Mouse (Mus musculus) hindbrain, embryonic 10.5 days (tissue): Measurements from ENCODE around the gene Adgrg5. TPM values are rescaled to one million over a fixed set of nuclear protein-coding genes. Genes with fewer than 3 reads are reported as not detected.

Source experiments
- DNase-seq: peaks from one replicate; pipeline ENCODE4 v3.0.0-alpha.2; 2017; ENCODE audit warnings: low spot score
- H3K27ac ChIP-seq: fragments of 300-500 bp; sonication (generic); 2 replicates; pipeline ENCODE4 v1.5.1; 2016; ENCODE audit warnings: mild to moderate bottlenecking, moderate library complexity
- H3K27me3 ChIP-seq: fragments of 300-500 bp; sonication (generic); 2 replicates; pipeline ENCODE4 v1.6.1; 2016; ENCODE audit warnings: mild to moderate bottlenecking; ENCODE audit not compliant: poor library complexity, insufficient read depth, severe bottlenecking
- H3K36me3 ChIP-seq: fragments of 300-500 bp; sonication (generic); 2 replicates; pipeline ENCODE4 v1.6.1; 2016; ENCODE audit warnings: mild to moderate bottlenecking, moderate library complexity
- H3K4me1 ChIP-seq: fragments of 300-500 bp; sonication (generic); replicated peaks from 2 replicates; pipeline ENCODE4 v1.6.1; 2016; ENCODE audit warnings: mild to moderate bottlenecking
- H3K4me3 ChIP-seq: fragments of 300-500 bp; sonication (generic); 2 replicates; pipeline ENCODE4 v1.5.1; 2016; ENCODE audit warnings: mild to moderate bottlenecking, moderate library complexity
- H3K9me3 ChIP-seq: fragments of 300-500 bp; sonication (generic); 2 replicates; pipeline ENCODE4 v1.6.1; 2016; ENCODE audit warnings: mild to moderate bottlenecking, moderate library complexity
- WGBS: fragments of 180-500 bp; shearing (Covaris S2); methylation state at CpG from one replicate; pipeline ENCODE4 v1.1.7; 2016; 5-methylcytosine and 5-hydroxymethylcytosine counted together
- polyA plus RNA-seq: library from polyadenylated mRNA; unstranded; fragments of >200 nt; fragmentation: Nextera tagmentation; extraction: Ambion mirVana; gene quantifications from 2 replicates; pipeline ENCODE4 v1.2.1, GENCODE M21; 2016

Adgrg5 gene
- polyA plus RNA-seq, 1 experiment from 2014 or later: 0.22 TPM

DNA sequence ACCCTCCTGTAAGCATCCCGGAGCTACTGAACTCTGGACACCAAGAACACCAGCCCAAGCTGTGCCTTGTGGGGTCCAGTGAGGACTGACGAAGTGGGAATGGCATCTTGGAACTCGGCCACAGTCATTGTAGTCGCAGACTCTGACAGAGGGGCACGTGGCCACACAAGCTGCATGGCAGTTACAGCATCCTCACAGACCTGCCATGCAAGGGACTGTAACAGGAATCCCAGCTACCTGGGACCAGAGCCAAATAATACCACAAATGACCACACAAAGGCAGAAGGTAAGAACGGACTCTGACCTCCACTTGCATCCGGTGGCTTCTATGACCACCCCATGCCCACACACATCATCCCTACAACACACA is 30.9 kb downstream of the Adgrg5 start:
- WGBS: 85% methylated on average over 7 of the region's 7 CpGs
- DNase-seq: no peak
- H3K4me3 ChIP-seq: no peak overlapping the region
- no peaks in the 10 kb centered on the region for H3K9me3 ChIP-seq
- H3K27ac ChIP-seq: no peak overlapping the region
- 0 out of 2 replicates have a peak, but pooled peaks cover 7% of the 10 kb centered on the region for H3K27me3 ChIP-seq
- 0 out of 2 replicates have a peak, but pooled peaks cover 5% of the 10 kb centered on the region for H3K4me1 ChIP-seq
- H3K36me3 ChIP-seq: no peaks in the 10 kb centered on the region

DNA sequence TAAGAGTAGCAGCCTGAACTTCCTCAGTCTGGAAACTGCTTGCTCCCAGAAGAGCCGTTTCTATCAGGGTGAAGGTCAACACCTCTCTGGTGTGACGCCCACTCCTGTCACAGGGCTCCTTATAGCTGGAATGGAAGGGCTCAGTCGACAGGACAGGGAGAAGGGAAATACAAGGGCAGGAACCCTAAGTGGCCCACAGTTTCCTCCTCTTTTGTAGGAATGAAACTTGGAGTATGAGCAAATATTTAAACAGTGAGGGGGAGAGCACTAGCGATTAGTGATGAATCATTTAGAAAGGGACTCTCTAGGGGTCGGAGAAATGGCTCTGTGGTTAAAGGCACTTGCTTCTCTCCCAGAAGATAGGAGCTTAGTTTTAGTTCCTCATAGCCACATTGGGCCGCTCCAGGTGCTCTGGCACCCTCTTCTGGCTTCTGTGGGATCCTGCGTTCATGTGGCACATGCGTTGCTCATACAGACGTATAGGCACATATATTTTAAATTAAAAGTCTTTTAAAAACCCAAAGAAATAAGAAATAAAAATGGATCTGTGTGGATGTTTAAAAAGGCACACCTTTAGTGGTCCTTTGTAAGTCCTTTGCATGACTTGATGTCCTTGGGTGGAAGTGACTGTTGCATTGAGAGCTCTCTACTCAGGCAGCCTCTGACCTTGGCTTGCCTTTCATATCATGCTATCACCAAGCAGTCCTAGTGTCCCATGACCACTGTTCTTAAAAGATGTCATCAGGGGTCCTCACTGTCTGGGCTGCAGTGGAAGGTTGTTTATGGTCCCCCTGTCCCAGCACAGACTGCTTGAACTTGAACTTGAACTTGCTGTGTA is 31.6 kb downstream of the Adgrg5 start:
- Histone ChIP-seq H3K27me3 (0 out of 2 replicates have a peak, but pooled peaks cover 7% of the 10 kb centered on the region), H3K36me3 (no peaks in the 10 kb centered on the region), H3K4me1 (0 out of 2 replicates have a peak, but pooled peaks cover 5% of the 10 kb centered on the region), H3K9me3 (no peaks in the 10 kb centered on the region), H3K4me3 (no peak overlapping the region), H3K27ac (no peak overlapping the region)
- no peak for DNase-seq
- 40% methylated on average over 9 of the region's 9 CpGs for WGBS

DNA sequence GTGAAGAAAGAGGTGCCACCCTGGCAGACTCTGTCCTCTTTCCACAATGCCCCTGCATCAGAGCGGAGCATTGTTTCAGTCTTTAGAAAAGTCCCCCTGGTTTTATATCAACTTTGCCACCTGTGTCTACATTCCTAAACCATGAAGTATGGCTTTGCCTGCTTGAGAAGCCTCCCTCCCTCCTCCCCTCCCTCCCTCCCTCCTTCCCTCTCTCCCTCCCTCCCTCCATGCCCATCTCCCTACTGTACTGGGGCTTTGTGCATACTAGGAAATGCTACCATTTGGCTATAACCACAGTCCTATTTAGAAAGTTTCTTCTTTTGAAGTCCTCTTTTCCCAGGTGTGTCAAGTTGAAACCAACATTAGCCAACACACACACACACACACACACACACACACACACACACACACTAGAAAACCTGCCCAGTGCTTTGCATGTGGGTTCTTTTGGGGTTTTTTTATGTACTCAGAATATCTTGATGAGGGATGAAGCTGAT is 32.6 kb downstream of the Adgrg5 start:
- 89% methylated on average over 1 of the region's 1 CpGs for WGBS
- 0 out of 2 replicates have a peak, but pooled peaks cover 5% of the 10 kb centered on the region for H3K4me1 ChIP-seq
- H3K36me3 ChIP-seq: no peaks in the 10 kb centered on the region
- DNase-seq: no peak
- no peak overlapping the region for H3K4me3 ChIP-seq
- H3K27ac ChIP-seq: no peak overlapping the region
- H3K27me3 ChIP-seq: 0 out of 2 replicates have a peak, but pooled peaks cover 7% of the 10 kb centered on the region
- H3K9me3 ChIP-seq: no peaks in the 10 kb centered on the region

DNA sequence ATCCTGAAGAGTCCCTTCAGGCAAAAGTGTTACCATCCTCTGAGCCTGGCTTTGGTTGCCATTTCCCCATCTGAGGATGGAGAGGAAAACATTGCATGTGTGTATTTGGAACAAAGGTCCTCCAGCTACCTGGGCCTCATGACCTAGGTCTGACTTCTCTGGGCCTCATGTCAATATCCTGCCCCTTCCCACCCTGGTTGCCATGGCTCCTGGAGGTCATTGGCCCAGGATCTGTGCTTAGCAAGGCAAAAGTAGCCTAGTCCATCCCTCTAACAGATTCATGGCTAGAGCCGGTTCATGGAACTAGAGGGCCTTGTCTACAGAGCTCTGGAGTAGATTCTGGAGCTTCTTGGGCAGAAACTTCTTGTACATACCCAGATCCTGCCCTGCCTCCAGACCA is 38.7 kb downstream of the Adgrg5 start:
- WGBS: 90% methylated on average over 1 of the region's 1 CpGs
- DNase-seq: no peak
- H3K9me3 ChIP-seq: no peaks in the 10 kb centered on the region

DNA sequence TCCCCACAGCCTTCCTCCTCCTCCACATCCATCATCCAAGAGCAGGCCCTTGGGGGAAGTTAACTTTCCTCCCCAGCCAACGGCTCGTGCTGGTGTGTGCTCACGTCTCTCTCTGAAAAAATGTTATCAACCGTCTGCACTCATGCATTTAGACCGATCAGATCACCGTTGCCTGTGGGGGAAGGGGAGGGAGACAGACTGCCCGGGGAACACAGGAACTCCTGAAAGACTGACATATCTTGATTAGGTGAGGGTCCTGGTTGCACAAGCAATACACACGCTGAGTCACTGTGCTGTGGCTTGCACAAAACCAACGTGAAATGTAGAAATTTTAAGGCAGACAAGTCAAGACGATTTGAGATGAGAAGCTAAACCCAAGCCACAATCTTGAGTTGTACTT is 41.3 kb downstream of the Adgrg5 start:
- H3K4me1 ChIP-seq: 0 out of 2 replicates have a peak, but pooled peaks cover 3% of the 10 kb centered on the region
- H3K9me3 ChIP-seq: no peaks in the 10 kb centered on the region
- H3K27me3 ChIP-seq: 0 out of 2 replicates have a peak, but pooled peaks cover 4% of the 10 kb centered on the region
- DNase-seq: no peak
- no peak overlapping the region for H3K27ac ChIP-seq
- H3K36me3 ChIP-seq: no peaks in the 10 kb centered on the region
- H3K4me3 ChIP-seq: no peak overlapping the region
- WGBS: 58% methylated on average over 10 of the region's 10 CpGs

More for the DNA sequence above, 38.7 kb downstream of the Adgrg5 start:
- Histone ChIP-seq H3K4me1 (0 out of 2 replicates have a peak, but pooled peaks cover 3% of the 10 kb centered on the region), H3K27me3 (0 out of 2 replicates have a peak, but pooled peaks cover under 1% of the 10 kb centered on the region), H3K4me3 (no peak overlapping the region), H3K27ac (no peak overlapping the region), H3K36me3 (no peaks in the 10 kb centered on the region)

DNA sequence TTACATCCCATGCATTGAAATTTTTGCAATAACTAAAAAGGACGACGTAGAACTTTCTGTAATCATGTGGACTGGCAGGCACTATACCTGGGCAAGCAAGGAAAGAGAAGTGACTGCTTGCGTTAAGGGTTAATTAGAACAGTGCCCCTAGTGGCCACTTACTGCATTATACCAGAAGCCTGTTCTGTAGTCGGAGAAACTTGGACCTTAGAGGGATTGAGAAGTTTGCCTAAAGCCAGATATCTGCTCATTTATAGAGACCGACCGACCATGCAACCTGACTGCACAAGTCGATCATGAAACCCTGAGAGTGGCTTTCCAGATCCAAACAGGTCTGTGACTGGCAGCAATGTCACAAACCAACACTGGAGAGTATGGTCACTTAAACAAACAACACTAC is 43.1 kb downstream of the Adgrg5 start:
- 30% methylated on average over 7 of the region's 7 CpGs for WGBS
- 0 out of 2 replicates have a peak, but pooled peaks cover 3% of the 10 kb centered on the region for H3K4me1 ChIP-seq

DNA sequence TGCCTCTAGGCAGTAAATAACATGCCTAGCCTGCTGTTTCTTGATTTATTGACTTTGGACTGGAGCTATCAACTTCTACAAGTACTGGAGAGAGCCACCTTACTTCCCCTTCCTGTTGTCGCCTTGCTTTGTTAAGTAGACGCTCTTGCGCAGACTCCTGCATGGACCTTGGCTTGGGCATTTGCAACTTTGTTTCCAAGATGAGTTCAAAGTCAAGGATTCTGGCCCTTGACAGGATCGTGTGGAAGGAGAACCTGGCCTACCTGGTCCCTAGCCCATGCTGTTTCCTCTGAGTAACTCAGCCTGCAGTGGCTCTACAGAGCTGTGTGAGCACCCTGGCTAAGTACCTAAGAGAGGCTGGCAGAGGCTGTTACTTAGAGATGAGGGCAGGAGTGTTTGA is 43.6 kb downstream of the Adgrg5 start:
- no peak overlapping the region for H3K4me3 ChIP-seq
- 0 out of 2 replicates have a peak, but pooled peaks cover 3% of the 10 kb centered on the region for H3K4me1 ChIP-seq
- H3K9me3 ChIP-seq: no peaks in the 10 kb centered on the region
- no peak overlapping the region; the same call in 1 of the 2 replicates for H3K27ac ChIP-seq
- WGBS: 84% methylated on average over 4 of the region's 4 CpGs
- H3K27me3 ChIP-seq: 0 out of 2 replicates have a peak, but pooled peaks cover 4% of the 10 kb centered on the region
- no peak for DNase-seq
- no peaks in the 10 kb centered on the region for H3K36me3 ChIP-seq

More for the DNA sequence above, 43.1 kb downstream of the Adgrg5 start:
- H3K36me3 ChIP-seq: no peaks in the 10 kb centered on the region
- no peaks in the 10 kb centered on the region for H3K9me3 ChIP-seq
- no peak overlapping the region for H3K4me3 ChIP-seq
- 0 out of 2 replicates have a peak, but pooled peaks cover 4% of the 10 kb centered on the region for H3K27me3 ChIP-seq
- H3K27ac ChIP-seq: no peak overlapping the region
- peak; percentile 49 for DNase-seq

DNA sequence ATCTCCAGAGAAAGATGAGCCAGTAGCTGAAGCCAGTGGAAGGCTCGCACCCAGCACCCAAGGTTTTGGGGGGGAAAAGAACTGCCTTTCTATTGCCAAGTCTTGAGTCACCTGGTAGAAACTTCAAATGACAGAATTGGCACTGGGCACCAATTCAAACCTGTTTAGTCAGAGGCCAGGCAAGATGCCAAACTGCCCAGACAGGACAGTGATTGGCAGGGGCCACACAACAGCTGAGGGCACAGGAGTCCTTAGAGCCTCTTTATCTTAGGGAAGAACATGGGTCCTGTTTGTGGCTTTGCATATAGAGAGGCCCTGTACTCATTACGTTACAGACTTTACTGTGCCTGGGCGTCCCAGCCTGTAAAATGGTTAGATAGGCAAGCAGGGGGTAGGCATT is 44.1 kb downstream of the Adgrg5 start:
- H3K27ac ChIP-seq: no peak overlapping the region; the same call in 1 of the 2 replicates
- H3K36me3 ChIP-seq: no peaks in the 10 kb centered on the region
- H3K4me1 ChIP-seq: no peaks in the 10 kb centered on the region
- H3K4me3 ChIP-seq: no peak overlapping the region
- no peak for DNase-seq
- H3K27me3 ChIP-seq: 0 out of 2 replicates have a peak, but pooled peaks cover 4% of the 10 kb centered on the region
- H3K9me3 ChIP-seq: no peaks in the 10 kb centered on the region
- WGBS: 85% methylated on average over 3 of the region's 3 CpGs

DNA sequence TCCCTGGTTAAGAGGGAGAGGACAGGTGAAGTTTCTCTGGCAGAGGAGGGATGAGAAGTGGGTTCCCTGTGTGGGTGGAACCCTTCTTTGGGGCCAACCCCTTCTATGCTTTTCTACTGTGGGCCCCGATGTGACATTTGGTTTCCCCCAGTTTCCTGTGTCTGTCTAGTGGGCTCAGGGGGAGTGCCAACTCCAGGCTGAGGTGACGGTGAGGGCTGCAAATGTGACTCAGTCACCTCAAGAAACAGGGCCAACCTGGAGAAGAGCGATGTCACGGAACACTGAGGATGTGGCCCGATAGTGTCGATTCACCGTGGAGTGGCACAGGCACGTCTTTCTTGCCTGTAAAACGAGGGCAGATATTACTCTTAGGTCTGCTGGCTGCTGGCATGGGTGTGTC is 49.8 kb downstream of the Adgrg5 start:
- DNase-seq: no peak
- H3K36me3 ChIP-seq: no peaks in the 10 kb centered on the region
- H3K27ac ChIP-seq: no peak overlapping the region
- no peak overlapping the region for H3K4me3 ChIP-seq
- H3K9me3 ChIP-seq: no peaks in the 10 kb centered on the region
- peaks cover 23% of the 10 kb centered on the region for H3K27me3 ChIP-seq
- peaks cover 20% of the 10 kb centered on the region for H3K4me1 ChIP-seq
- WGBS: 92% methylated on average over 9 of the region's 9 CpGs

DNA sequence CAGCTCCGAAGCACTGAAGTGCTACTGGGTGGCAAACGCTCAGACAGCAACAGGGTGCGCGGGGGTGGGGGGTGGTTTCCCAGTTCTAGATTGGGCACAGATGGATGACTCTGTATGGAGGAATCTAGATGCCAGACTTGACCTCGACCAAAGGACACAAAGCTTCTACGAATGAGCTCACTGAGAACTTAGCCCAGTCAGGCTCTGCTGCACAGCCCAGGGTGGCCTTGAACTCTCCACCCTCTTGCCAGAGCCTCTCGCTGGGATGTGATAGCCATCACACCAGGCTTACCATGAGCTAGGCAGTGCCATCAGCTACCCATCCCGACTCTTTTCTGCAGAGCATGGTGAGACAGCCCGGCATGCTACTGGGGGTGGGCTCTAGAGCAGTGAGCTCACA is 50.3 kb downstream of the Adgrg5 start:
- Histone ChIP-seq H3K9me3 (no peaks in the 10 kb centered on the region), H3K27me3 (peaks cover 28% of the 10 kb centered on the region), H3K36me3 (no peaks in the 10 kb centered on the region), H3K27ac (no peak overlapping the region), H3K4me1 (peaks cover 25% of the 10 kb centered on the region), H3K4me3 (no peak overlapping the region)
- no peak for DNase-seq
- 91% methylated on average over 9 of the region's 9 CpGs for WGBS

DNA sequence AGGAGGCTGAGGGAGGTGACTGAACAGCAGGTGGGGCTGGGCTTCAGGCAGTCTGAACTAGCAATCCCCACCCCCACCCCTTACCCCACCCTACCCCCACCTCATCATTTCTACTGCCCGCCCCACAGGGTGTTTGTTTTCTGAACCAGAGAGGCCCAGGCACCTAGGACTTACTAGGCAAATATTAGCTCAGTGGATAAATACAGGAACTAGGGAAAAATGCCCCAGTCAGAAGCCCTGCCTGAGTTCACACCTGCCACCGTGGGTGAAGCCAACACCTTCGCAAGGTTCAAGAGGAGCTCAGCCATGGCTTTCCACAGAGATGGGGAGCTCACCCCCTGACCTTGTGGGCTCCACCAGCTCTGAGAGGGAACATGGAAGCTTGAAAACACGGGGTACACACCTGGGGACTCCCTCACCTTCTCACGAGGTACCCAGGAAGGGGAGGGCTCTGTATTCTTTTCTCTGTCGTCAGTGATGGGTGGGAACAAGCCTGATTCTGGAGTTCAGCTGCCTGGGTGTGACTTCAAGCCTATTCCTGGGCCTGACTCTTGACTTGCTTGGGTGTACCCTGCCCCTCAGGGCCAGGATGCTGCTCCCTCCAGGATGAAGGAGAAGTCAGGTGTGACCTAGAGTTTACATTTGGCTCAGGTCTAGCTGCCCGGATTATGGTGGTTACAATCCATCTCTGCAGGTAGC is 51.1 kb downstream of the Adgrg5 start, which contains the start of gene Adgrg1:
Gene Adgrg1, plus strand, starts transcription at position 285 of the 699 bp plus-strand sequence.
- H3K27me3 ChIP-seq: peaks cover 36% of the 10 kb centered on the region
- H3K4me3 ChIP-seq: no peak within 1 kb of the TSS
- H3K36me3 ChIP-seq: no peaks in the 10 kb centered on the region
- 59% methylated on average over 7 of the region's 7 CpGs for WGBS
- H3K27ac ChIP-seq: no peak within 1 kb of the TSS
- H3K4me1 ChIP-seq: peaks cover 28% of the 10 kb centered on the region
- H3K9me3 ChIP-seq: no peaks in the 10 kb centered on the region
- no peak for DNase-seq

DNA sequence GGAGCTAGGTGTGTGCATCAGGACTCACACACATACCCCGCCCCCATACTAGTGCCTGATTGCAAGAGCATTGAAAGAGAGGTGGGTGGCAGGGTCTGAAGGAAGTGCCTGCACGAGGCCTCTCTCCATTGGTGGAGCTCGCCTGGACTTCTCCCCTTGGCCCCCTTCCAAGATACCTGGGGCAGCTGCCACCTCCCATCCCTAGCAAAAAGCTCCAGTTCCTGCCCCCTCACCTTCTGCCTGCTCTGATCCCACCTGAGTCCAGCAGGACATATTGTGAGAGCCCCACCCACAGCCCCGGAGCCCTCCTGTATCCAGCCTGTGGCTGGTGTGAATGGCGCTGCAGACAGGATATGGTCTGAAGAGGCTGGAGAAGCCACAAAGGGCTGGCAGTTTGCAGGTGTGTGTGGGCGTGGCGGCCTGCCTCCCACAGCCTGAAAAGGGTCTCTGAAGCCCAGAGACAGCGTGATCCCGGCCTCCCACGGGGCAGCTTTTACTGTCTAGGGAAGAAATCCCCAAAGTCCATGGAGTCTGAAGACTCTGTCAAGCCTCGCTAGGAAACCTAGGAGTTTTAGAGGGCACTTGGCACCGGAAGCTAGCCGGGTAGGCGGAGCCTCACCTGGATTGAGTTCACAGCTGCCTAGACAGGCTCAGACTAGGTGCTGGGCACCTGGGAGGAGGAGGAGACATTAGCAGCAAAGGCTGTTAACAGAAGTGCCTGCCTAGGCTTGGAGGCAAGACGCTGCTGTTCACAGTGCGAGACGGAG is 53.3 kb downstream of the Adgrg5 start:
- Histone ChIP-seq H3K9me3 (no peaks in the 10 kb centered on the region), H3K4me3 (peak overlapping the region; percentile 28), H3K27ac (peak overlapping the region; percentile 67; the same call in 1 of the 2 replicates), H3K27me3 (peaks cover 40% of the 10 kb centered on the region), H3K4me1 (peaks cover 45% of the 10 kb centered on the region), H3K36me3 (no peaks in the 10 kb centered on the region)
- 18% methylated on average over 17 of the region's 17 CpGs for WGBS
- DNase-seq: no peak
